Mouse (Mus musculus) erythroblast, embryonic 14.5 days (primary cell): ENCODE measurements around the gene Scn8a.

ENCODE experiments used
- GATA1 ChIP-seq: IDR thresholded peaks from 2 replicates; pipeline ENCODE4 v1.6.1; 2012; ENCODE audit warnings: low read length, inconsistent platforms, mixed read lengths
- TAL1 ChIP-seq: IDR thresholded peaks from 3 replicates; pipeline ENCODE4 v1.6.1; 2012; ENCODE audit warnings: low read length, inconsistent platforms, mixed read lengths

DNA sequence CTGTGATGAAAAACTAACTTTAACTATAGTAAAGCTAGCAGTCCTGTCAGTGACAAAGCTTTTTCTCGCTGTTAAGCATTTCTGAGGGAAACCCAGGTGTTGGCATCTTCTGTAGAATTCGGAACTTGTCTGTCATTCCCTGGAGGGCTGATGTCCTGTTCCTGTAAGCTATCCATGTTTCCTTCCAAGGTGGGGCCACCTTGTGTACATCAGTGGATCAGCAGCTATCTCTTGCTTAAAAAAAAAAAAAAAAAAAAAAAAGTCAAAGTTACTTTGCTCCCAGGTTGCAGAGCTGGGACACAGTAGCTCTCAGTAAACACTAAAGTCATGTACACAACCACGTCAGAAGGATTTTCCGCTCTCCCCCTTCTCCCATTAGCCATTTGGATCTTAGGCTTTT, 91.9 kb downstream of the Scn8a start:
- TF ChIP-seq TAL1 (no peak), GATA1 (no peak)
